Mouse (Mus musculus) limb, embryonic 10.5 days (tissue): ENCODE results near the gene Ms4a8a. TPM values are rescaled to one million over a fixed set of nuclear protein-coding genes. Genes with fewer than 3 reads are reported as not detected.

Source experiments
- DNase-seq: peaks from one replicate; pipeline ENCODE4 v3.0.0-alpha.2; 2017; ENCODE audit warnings: low spot score
- H3K27ac ChIP-seq: fragments of 300-500 bp; sonication (generic); 2 replicates; pipeline ENCODE4 v1.5.1; 2016; ENCODE audit warnings: mild to moderate bottlenecking
- H3K27me3 ChIP-seq: fragments of 300-500 bp; sonication (generic); 2 replicates; pipeline ENCODE4 v1.6.1; 2016; ENCODE audit warnings: low read depth, mild to moderate bottlenecking; ENCODE audit not compliant: poor library complexity, severe bottlenecking
- H3K36me3 ChIP-seq: fragments of 300-500 bp; sonication (generic); 2 replicates; pipeline ENCODE4 v1.6.1; 2016; ENCODE audit warnings: mild to moderate bottlenecking, moderate library complexity
- H3K4me1 ChIP-seq: fragments of 300-500 bp; sonication (generic); 2 replicates; pipeline ENCODE4 v1.6.1; 2016
- H3K4me3 ChIP-seq: fragments of 300-500 bp; sonication (generic); 2 replicates; pipeline ENCODE4 v1.5.1; 2016; ENCODE audit warnings: mild to moderate bottlenecking, moderate library complexity
- H3K9me3 ChIP-seq: fragments of 300-500 bp; sonication (generic); replicated peaks from 2 replicates; pipeline ENCODE4 v1.6.1; 2016; ENCODE audit warnings: mild to moderate bottlenecking
- WGBS: fragments of 180-500 bp; shearing (Covaris S2); methylation state at CpG from one replicate; pipeline ENCODE4 v1.1.7; 2016; 5-methylcytosine and 5-hydroxymethylcytosine counted together
- polyA plus RNA-seq: library from polyadenylated mRNA; unstranded; fragments of >200 nt; fragmentation: Nextera tagmentation; extraction: Ambion mirVana; gene quantifications from 2 replicates; pipeline ENCODE4 v1.2.1, GENCODE M21; 2016

The Ms4a8a gene
- polyA plus RNA-seq, 1 experiment from 2014 or later = not detected

DNA sequence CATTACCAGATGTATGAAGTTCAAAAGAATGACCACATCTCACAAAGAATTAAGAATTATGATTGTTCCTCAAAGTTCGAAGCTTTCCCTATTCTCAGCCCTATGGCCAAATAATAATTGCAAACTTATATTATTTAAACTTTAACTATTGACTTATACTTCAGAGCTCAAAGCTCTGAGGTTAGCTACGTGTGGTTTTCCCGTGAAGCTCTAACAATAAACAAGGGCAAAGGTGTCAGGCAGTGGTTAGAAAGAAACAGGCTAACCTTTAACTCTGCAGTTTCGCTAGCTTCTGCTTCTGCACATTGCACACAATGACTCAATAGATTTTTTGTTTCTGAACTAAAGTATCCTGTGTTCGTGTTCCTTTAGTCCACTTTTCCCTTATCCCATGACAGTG, 28.0 kb downstream of the Ms4a8a start:
- no peak for DNase-seq
- peaks cover 5% of the 10 kb centered on the region; the same call in 1 of the 2 replicates for H3K4me1 ChIP-seq
- 72% methylated on average over 5 of the region's 5 CpGs for WGBS
- H3K27ac ChIP-seq = no peak overlapping the region
- no peak overlapping the region for H3K4me3 ChIP-seq
- H3K9me3 ChIP-seq = no peaks in the 10 kb centered on the region
- H3K36me3 ChIP-seq = no peaks in the 10 kb centered on the region
- H3K27me3 ChIP-seq = no peaks in the 10 kb centered on the region

DNA sequence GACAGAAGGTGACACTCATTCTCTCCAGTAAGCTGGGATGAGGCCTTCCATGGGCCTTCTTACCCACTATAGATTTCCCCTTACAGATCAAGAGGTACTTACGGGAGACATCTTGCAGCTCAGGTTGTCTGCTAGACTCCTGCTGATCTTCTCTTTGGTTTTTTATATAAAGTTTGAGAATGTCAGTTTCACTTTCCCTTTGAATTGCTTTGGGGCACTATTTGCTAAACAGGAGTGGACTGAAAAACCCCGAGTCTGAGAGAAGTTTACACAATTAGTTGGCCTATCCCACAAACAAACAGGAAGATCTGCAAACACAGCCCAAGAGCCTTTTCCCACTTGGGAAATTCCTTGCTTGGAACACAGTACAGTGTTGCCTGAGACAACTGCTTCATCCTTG, 30.6 kb downstream of the Ms4a8a start:
- no peak for DNase-seq
- Histone ChIP-seq H3K4me1 (peaks cover 5% of the 10 kb centered on the region; the same call in 1 of the 2 replicates), H3K4me3 (no peak overlapping the region), H3K36me3 (no peaks in the 10 kb centered on the region), H3K27ac (no peak overlapping the region), H3K27me3 (0 out of 2 replicates have a peak, but pooled peaks cover 6% of the 10 kb centered on the region), H3K9me3 (no peaks in the 10 kb centered on the region)
- 66% methylated on average over 2 of the region's 2 CpGs for WGBS

DNA sequence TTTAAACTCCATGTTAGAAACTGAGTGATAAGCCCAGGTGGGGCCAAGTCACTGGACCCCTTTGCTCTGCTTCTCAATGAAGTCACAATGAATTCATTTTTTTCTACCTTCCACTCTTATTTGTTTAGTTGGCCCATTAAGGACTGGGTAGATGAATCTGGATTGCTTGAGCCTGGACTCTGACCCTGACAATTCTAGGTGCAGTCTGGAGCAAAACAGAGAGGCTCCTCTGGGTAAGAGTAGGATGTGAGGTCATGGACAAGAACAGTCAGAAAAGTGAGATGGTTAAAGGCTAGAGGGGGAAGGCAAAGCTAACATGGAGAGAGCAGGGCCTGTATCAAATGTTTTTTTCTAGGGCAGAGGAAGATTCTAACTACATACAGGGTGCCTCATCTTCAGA, 31.5 kb downstream of the Ms4a8a start:
- 0 out of 2 replicates have a peak, but pooled peaks cover 6% of the 10 kb centered on the region for H3K27me3 ChIP-seq
- no peak overlapping the region for H3K27ac ChIP-seq
- H3K4me3 ChIP-seq = no peak overlapping the region
- peaks cover 5% of the 10 kb centered on the region; the same call in 1 of the 2 replicates for H3K4me1 ChIP-seq
- H3K9me3 ChIP-seq = no peaks in the 10 kb centered on the region
- H3K36me3 ChIP-seq = no peaks in the 10 kb centered on the region
- no peak for DNase-seq

DNA sequence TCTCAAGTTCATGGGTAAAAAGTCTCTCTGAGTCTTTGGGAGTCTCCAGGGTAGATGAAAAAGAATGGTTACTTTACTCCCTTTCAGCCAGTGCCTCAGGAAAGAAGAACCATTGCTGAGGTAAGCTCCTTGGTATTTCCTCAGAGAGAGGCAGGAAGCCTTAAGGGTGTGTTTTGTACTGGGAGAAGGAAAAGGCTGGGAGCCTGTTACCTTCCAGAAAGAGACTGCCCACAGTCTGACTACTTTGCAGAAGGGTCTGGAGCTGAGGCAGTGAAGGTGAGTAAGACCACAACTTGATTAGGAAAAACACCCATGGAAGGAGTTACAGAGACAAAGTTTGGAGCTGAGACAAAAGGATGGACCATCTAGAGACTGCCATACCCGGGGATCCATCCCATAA, 32.4 kb downstream of the Ms4a8a start:
- H3K9me3 ChIP-seq = no peaks in the 10 kb centered on the region
- no peak overlapping the region for H3K4me3 ChIP-seq
- WGBS = 74% methylated on average over 1 of the region's 1 CpGs
- 0 out of 2 replicates have a peak, but pooled peaks cover 6% of the 10 kb centered on the region for H3K27me3 ChIP-seq
- no peak overlapping the region for H3K27ac ChIP-seq
- H3K4me1 ChIP-seq = peaks cover 5% of the 10 kb centered on the region; the same call in 1 of the 2 replicates
- no peak for DNase-seq
- no peaks in the 10 kb centered on the region for H3K36me3 ChIP-seq

DNA sequence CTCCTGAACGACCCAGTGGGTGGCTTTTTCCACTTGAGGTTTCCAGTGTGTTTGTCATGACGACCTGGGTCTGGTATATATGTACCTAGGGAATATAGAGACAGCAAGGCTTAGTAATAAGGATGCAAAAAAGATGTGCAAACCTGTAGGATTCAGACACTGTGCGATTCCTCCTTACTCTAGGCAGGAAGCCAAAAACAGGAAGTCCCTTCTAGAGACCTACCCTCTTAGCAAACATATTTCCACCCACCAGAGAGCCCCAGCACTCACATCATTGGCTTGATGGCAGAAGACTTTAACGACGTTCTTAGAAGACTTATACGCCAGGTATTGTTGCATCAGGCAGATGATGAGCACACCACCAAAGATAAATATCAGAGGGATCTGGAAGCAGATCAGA, 32.9 kb downstream of the Ms4a8a start:
- WGBS = 87% methylated on average over 6 of the region's 6 CpGs
- Histone ChIP-seq H3K4me3 (no peak overlapping the region), H3K27me3 (0 out of 2 replicates have a peak, but pooled peaks cover 6% of the 10 kb centered on the region), H3K9me3 (no peaks in the 10 kb centered on the region), H3K36me3 (no peaks in the 10 kb centered on the region), H3K4me1 (peaks cover 5% of the 10 kb centered on the region; the same call in 1 of the 2 replicates), H3K27ac (no peak overlapping the region)
- no peak for DNase-seq

DNA sequence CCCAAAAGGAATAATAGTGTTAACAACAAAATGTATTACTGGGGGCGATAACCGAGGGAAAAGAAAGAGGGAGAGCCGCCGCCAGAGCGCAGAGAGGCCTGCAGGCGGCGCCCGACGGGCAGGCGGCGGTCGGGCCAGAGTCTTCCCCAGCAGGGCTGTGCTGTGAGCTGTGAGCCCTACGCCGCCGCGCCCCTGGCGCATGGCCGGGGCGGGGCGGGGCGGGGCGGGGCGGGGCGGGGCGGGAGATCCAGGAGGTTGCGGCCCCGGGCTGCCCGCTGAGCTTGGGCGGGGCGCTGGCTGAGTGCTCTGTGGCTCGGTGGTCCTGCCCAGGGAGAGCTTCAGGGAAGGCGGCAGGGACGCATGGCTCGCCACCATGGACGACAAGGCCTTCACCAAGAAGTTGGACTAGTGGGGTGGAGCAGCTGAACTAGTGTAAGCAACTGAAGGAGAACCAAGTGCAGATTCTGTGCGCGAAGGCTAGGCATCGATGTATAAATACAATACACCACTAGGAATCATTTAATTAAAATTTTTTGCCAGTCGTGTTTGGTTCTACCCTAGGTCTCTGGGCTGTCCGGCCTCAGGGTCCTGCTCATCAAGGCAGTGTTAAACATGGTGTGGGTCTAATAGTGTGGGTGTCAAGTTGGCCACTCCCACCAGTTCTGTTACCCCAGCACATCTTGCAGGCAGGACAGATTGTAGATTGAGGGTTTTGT, 35.7 kb downstream of the Ms4a8a start:
- Histone ChIP-seq H3K27me3 (0 out of 2 replicates have a peak, but pooled peaks cover 6% of the 10 kb centered on the region), H3K4me3 (peak overlapping the region; percentile 42), H3K27ac (0 out of 2 replicates have a peak overlapping the region, but pooled peaks have one; percentile 43), H3K36me3 (no peaks in the 10 kb centered on the region), H3K9me3 (no peaks in the 10 kb centered on the region), H3K4me1 (no peaks in the 10 kb centered on the region)
- WGBS = 8% methylated on average over 34 of the region's 40 CpGs
- peak; percentile 83 for DNase-seq

DNA sequence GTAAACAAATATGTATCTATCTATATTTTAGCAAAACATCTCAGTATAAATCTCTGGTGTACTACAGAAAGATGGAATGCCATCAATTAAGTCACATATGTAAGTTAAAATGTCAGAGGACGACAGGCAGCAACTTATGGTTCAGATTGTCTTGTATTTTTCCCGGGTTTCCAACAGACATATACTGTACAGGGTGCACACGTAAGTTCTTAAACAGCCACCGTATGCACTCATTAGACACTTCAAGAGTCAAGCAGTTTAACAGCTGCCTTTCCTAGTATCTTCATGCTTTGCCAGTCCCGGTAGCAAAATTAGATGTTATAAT, 36.3 kb downstream of the Ms4a8a start:
- Histone ChIP-seq H3K4me1 (no peaks in the 10 kb centered on the region), H3K27ac (no peak overlapping the region), H3K4me3 (peak overlapping the region; percentile 42), H3K27me3 (0 out of 2 replicates have a peak, but pooled peaks cover 6% of the 10 kb centered on the region), H3K36me3 (no peaks in the 10 kb centered on the region), H3K9me3 (no peaks in the 10 kb centered on the region)
- 39% methylated on average over 5 of the region's 5 CpGs for WGBS
- no peak for DNase-seq

DNA sequence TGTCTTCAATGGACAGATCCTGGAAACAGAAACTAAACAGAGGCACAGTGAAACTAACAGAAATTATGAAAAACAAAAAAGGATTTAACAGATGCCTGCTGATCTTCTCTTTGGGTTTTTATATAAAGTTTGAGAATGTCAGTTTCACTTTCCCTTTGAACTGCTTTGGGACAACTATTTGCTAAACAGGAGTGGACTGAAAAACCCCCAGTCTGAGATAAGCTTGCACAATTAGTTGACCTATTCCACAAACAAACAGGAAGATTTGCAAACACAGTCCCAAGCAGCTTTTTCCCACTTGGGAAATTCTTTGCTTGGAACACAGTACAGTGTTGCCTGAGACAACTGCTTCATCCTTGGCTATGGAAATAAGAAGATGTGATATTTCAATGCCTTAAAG, 43.3 kb downstream of the Ms4a8a start:
- no peak overlapping the region for H3K27ac ChIP-seq
- no peak for DNase-seq
- no peaks in the 10 kb centered on the region for H3K36me3 ChIP-seq
- H3K27me3 ChIP-seq = no peaks in the 10 kb centered on the region
- no peak overlapping the region for H3K4me3 ChIP-seq
- no peaks in the 10 kb centered on the region for H3K4me1 ChIP-seq
- no peaks in the 10 kb centered on the region for H3K9me3 ChIP-seq

DNA sequence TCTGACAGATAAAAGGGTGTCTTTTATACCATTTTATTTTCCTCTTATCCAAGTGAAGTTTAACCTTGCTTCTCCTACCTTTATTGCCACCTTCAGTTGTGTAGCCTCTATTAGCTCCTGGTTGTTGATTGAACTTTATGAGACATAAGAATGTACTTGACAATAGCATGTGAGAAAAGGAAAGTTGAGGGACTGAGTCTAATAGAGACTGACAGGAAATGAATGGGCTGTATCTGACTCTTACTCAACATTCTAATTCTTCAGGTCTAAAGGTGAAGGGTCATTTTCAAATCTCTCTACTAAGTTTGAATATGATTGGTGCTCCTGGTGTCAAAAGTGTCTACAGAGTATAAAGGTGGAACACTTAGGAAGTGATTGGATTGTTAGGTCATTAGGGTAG, 58.5 kb downstream of the Ms4a8a start:
- Histone ChIP-seq H3K4me1 (no peaks in the 10 kb centered on the region), H3K27ac (no peak overlapping the region)

DNA sequence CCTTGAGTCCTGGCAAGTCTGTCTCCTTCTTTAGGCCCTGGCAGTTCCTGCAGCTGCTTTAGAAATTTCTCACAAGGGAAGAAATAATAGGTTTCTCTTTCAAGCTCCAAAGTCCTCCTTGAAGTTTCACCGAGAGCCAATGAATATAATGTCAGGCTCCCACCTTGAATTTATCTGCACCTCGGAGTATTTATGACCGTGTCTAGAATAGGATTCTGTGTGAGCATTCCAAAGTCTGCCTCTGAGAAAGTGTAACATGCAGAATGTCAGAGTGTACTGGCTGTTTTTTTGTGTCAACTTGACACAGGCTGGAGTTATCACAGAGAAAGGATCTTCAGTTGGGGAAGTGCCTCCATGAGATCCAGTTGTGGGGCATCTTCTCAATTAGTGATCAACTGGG, 63.0 kb downstream of the Ms4a8a start, which contains the start of gene Ms4a18:
TSS of gene Ms4a18 (minus strand) at position 141 of the 400 bp plus-strand sequence.
- no peak within 1 kb of the TSS for H3K27ac ChIP-seq
- H3K9me3 ChIP-seq = no peaks in the 10 kb centered on the region
- no peak for DNase-seq
- 86% methylated on average over 3 of the region's 3 CpGs for WGBS
- H3K36me3 ChIP-seq = no peaks in the 10 kb centered on the region
- no peaks in the 10 kb centered on the region for H3K27me3 ChIP-seq
- no peaks in the 10 kb centered on the region for H3K4me1 ChIP-seq
- H3K4me3 ChIP-seq = no peak within 1 kb of the TSS

More for the DNA sequence above, 58.5 kb downstream of the Ms4a8a start:
- Histone ChIP-seq H3K4me3 (no peak overlapping the region), H3K27me3 (no peaks in the 10 kb centered on the region), H3K36me3 (no peaks in the 10 kb centered on the region), H3K9me3 (no peaks in the 10 kb centered on the region)
- no peak for DNase-seq

Other genes with a start within 250 kb of the Ms4a8a start
- 0.20 and 0.28 TPM in 2 replicates for gene Slc15a3, start 241.4 kb downstream of the Ms4a8a start, polyA plus RNA-seq
- 151 and 160 TPM in 2 replicates for gene Tmem132a, start 211.2 kb downstream of the Ms4a8a start, polyA plus RNA-seq
- 71.7 and 72.3 TPM in 2 replicates for gene Tmem109, start 199.1 kb downstream of the Ms4a8a start, polyA plus RNA-seq
- gene Prpf19, start 185.9 kb downstream of the Ms4a8a start, polyA plus RNA-seq = 47.2 and 51.5 TPM in 2 replicates
- gene Zp1, start 160.5 kb downstream of the Ms4a8a start, polyA plus RNA-seq = not detected in 2 replicates
- gene Ptgdr2, start 143.9 kb downstream of the Ms4a8a start, polyA plus RNA-seq = 0.08 TPM in 2 replicates
- 46.8 and 62.9 TPM in 2 replicates for gene Ccdc86, start 131.8 kb downstream of the Ms4a8a start, polyA plus RNA-seq
- not detected in 2 replicates for gene Ms4a10, start 106.4 kb downstream of the Ms4a8a start, polyA plus RNA-seq
- gene Ms4a15, start 87.9 kb downstream of the Ms4a8a start, polyA plus RNA-seq = not detected in 2 replicates
- not detected in 2 replicates for gene Ms4a18, start 63.1 kb downstream of the Ms4a8a start, polyA plus RNA-seq
- gene 1700017D01Rik, start 49.8 kb upstream of the Ms4a8a start, polyA plus RNA-seq = not detected in 2 replicates
- gene 1700025F22Rik, start 84.2 kb upstream of the Ms4a8a start, polyA plus RNA-seq = not detected in 2 replicates
- not detected in 2 replicates for gene Ms4a13, start 115.6 kb upstream of the Ms4a8a start, polyA plus RNA-seq
- gene Ms4a12, start 151.3 kb upstream of the Ms4a8a start, polyA plus RNA-seq = not detected in 2 replicates
- gene Ms4a1, start 185.1 kb upstream of the Ms4a8a start, polyA plus RNA-seq = not detected in 2 replicates
- gene Ms4a5, start 202.8 kb upstream of the Ms4a8a start, polyA plus RNA-seq = not detected in 2 replicates
- not detected in 2 replicates for gene Ms4a14, start 233.4 kb upstream of the Ms4a8a start, polyA plus RNA-seq